Mouse (Mus musculus) neutrophil, adult 5-6 weeks (primary cell): Measurements from ENCODE around the gene Olfr463. TPM values are rescaled to one million over a fixed set of nuclear protein-coding genes. Genes with fewer than 3 reads are reported as not detected.
"Not testable (repeated sequence)": the region's sequence is repeated elsewhere in the genome, so short reads cannot be mapped to it uniquely, and the experiment has no call there.

Experiments used
- ATAC-seq: fragments of 151-379, 151-347 bp; 2 replicates; pipeline ENCODE4 v1.8.0; 2017; ENCODE audit warnings: mild to moderate bottlenecking, moderate TSS enrichment; ENCODE audit not compliant: insufficient number of reproducible peaks, poor library complexity, low FRiP score, severe bottlenecking; ENCODE audit errors: extremely low read depth
- total RNA-seq: library from RNA; stranded (forward); fragments of 200-1000 nt; gene quantifications from 2 replicates; pipeline ENCODE4 v1.2.3, GENCODE M21; 2017

Olfr463 gene
- not detected in 2 replicates for total RNA-seq

GRCm38 (mm10) chr11:87897287-87897686 lies at the start of gene Olfr463:
TSS of gene Olfr463 (minus strand) at chr11:87897387.
- ATAC-seq, result no peak

- ATAC-seq, result peak; percentile 41; the same call in 1 of the 2 replicates
Observed at GRCm38 (mm10) chr11:87935467-87935866, 38.3 kb upstream of the Olfr463 start.

GRCm38 (mm10) chr11:87933731-87934130 lies 36.5 kb upstream of the Olfr463 start:
- no peak for ATAC-seq

- ATAC-seq, result no peak
Observed at GRCm38 (mm10) chr11:87930348-87930747, 33.2 kb upstream of the Olfr463 start.

- no peak for ATAC-seq
Observed at GRCm38 (mm10) chr11:87920966-87921365, 23.8 kb upstream of the Olfr463 start, which contains the start of gene Olfr464. TSS of gene Olfr464 (minus strand) at chr11:87920967.

GRCm38 (mm10) chr11:87920301-87920700 lies 23.1 kb upstream of the Olfr463 start:
- ATAC-seq, result no peak

- ATAC-seq, result no peak
Observed at GRCm38 (mm10) chr11:87916005-87916404, 18.8 kb upstream of the Olfr463 start.

- ATAC-seq, result no peak
Observed at GRCm38 (mm10) chr11:87904331-87904730, 7.1 kb upstream of the Olfr463 start.

- ATAC-seq, result no peak
Observed at GRCm38 (mm10) chr11:87892168-87892567, 5.0 kb downstream of the Olfr463 start, which contains the start of gene Olfr462. TSS of gene Olfr462 (minus strand) at chr11:87892268.

GRCm38 (mm10) chr11:87884856-87885255 lies 12.3 kb downstream of the Olfr463 start:
- no peak for ATAC-seq

GRCm38 (mm10) chr11:87883493-87883892 lies 13.7 kb downstream of the Olfr463 start:
- no peak for ATAC-seq

- ATAC-seq, result no peak
Observed at GRCm38 (mm10) chr11:87881714-87882113, 15.5 kb downstream of the Olfr463 start.

GRCm38 (mm10) chr11:87879826-87880225 lies 17.4 kb downstream of the Olfr463 start:
- no peak for ATAC-seq

GRCm38 (mm10) chr11:87875436-87875835 lies 21.8 kb downstream of the Olfr463 start, which contains the start of gene Epx:
TSS of gene Epx (minus strand) at chr11:87875536.
- ATAC-seq, result no peak

- no peak for ATAC-seq
Observed at GRCm38 (mm10) chr11:87871766-87872165, 25.4 kb downstream of the Olfr463 start.

GRCm38 (mm10) chr11:87870096-87870495 lies 27.1 kb downstream of the Olfr463 start:
- ATAC-seq, result no peak

GRCm38 (mm10) chr11:87866891-87867290 lies 30.3 kb downstream of the Olfr463 start:
- not testable (repeated sequence) for ATAC-seq

GRCm38 (mm10) chr11:87862805-87863204 lies 34.4 kb downstream of the Olfr463 start:
- no peak for ATAC-seq

GRCm38 (mm10) chr11:87860426-87860825 lies 36.8 kb downstream of the Olfr463 start:
- no peak for ATAC-seq

GRCm38 (mm10) chr11:87859273-87859672 lies 37.9 kb downstream of the Olfr463 start:
- ATAC-seq, result no peak

- ATAC-seq, result no peak
Observed at GRCm38 (mm10) chr11:87854550-87854949, 42.6 kb downstream of the Olfr463 start.
